Mouse (Mus musculus) limb, embryonic 11.5 days (tissue): ENCODE measurements around the gene Gm21518. TPM values are rescaled to one million over a fixed set of nuclear protein-coding genes. Genes with fewer than 3 reads are reported as not detected.
"Not testable (repeated sequence)": the region's sequence is repeated elsewhere in the genome, so short reads cannot be mapped to it uniquely, and the experiment has no call there.

Source experiments
- ATAC-seq: fragments of 200-750 bp; cut with Nextera tagmentation; 2 replicates; pipeline ENCODE4 v1.8.0; 2017; ENCODE audit warnings: low read depth; ENCODE audit not compliant: insufficient number of reproducible peaks, low FRiP score, low TSS enrichment
- DNase-seq: peaks from one replicate; pipeline ENCODE4 v3.0.0-alpha.2; 2015; ENCODE audit warnings: low spot score
- H3K27ac ChIP-seq: fragments of 300-500 bp; sonication (generic); replicated peaks from 2 replicates; pipeline ENCODE4 v1.5.1; 2014; ENCODE audit warnings: low read depth, mild to moderate bottlenecking, low read length
- H3K27me3 ChIP-seq: fragments of 300-500 bp; sonication (generic); 2 replicates; pipeline ENCODE4 v1.6.1; 2014; ENCODE audit warnings: mild to moderate bottlenecking, low read length, mixed read lengths; ENCODE audit not compliant: control insufficient read depth, insufficient read depth
- H3K36me3 ChIP-seq: fragments of 300-500 bp; sonication (generic); 2 replicates; pipeline ENCODE4 v1.6.1; 2014; ENCODE audit warnings: mild to moderate bottlenecking, low read length, moderate library complexity, mixed read lengths; ENCODE audit not compliant: control insufficient read depth, insufficient read depth
- H3K4me1 ChIP-seq: fragments of 300-500 bp; sonication (generic); 2 replicates; pipeline ENCODE4 v1.6.1; 2014; ENCODE audit warnings: low read length, mixed read lengths; ENCODE audit not compliant: control insufficient read depth, insufficient read depth
- H3K4me2 ChIP-seq: fragments of 300-500 bp; sonication (generic); 2 replicates; pipeline ENCODE4 v1.6.1; 2014; ENCODE audit warnings: low read depth, mild to moderate bottlenecking, moderate library complexity; ENCODE audit not compliant: severe bottlenecking
- H3K4me3 ChIP-seq: fragments of 300-500 bp; sonication (generic); 2 replicates; pipeline ENCODE4 v1.5.1; 2014; ENCODE audit warnings: low read depth, low read length
- H3K9ac ChIP-seq: fragments of 300-500 bp; sonication (generic); 2 replicates; pipeline ENCODE4 v1.6.1; 2014; ENCODE audit warnings: mild to moderate bottlenecking, low read length
- H3K9me3 ChIP-seq: fragments of 300-500 bp; sonication (generic); 2 replicates; pipeline ENCODE4 v1.6.1; 2016; ENCODE audit warnings: low read length; ENCODE audit not compliant: control insufficient read depth
- WGBS: fragments of 180-500 bp; shearing (Covaris S2); extraction: QIAGEN DNeasy Blood & Tissue Kit; methylation state at CpG from one replicate; pipeline ENCODE4 v1.1.7; 2014; 5-methylcytosine and 5-hydroxymethylcytosine counted together
- polyA plus RNA-seq: library from polyadenylated mRNA; unstranded; fragments of >200 nt; fragmentation: Nextera tagmentation; extraction: Ambion mirVana; gene quantifications from 2 replicates; pipeline ENCODE4 v1.2.1, GENCODE M21; 2014

Gene Gm21518
- not detected in 2 replicates for polyA plus RNA-seq

DNA sequence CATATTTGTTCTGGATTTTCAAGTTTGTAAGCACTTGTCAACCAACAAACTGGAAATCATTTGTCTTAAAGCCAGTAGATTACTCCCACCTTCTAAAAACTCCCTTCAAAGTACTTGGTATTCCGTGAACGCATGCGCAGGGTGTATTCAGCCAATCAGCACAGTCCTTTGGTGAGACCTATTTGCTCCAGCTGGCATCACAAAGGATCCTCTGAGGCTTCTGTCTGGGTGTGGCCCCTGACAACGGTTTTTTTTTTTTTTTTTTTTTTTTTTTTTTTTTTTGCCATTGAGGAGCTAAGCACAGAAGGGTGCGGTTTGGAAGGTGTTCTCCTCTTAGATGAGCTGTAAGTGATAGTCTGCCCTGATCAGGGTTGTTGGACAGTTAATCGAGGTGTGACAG is at the start of gene Gm21518:
Gene Gm21518 (plus strand): TSS at position 301 of the 400 bp plus-strand sequence.
- H3K9ac ChIP-seq, H3K27me3 ChIP-seq, H3K4me1 ChIP-seq, H3K36me3 ChIP-seq, H3K4me2 ChIP-seq, H3K4me3 ChIP-seq, H3K27ac ChIP-seq, ATAC-seq, DNase-seq, H3K9me3 ChIP-seq: not testable (repeated sequence)
- no CpG with 5 or more reads among the region's 6 CpGs for WGBS
